Mouse (Mus musculus) frontal cortex, postnatal 10 days (tissue): ENCODE data around the gene Arhgap28.
A peak's percentile ranks its signal among the peaks of the same experiment; 100 is the strongest.

Source experiments
- DNase-seq, 2 experiments: peaks; one replicate each; pipeline ENCODE4 v3.0.0; 2022; ENCODE audit warnings: low spot score in 2 of 2, mixed read lengths in 1 of 2

Gene Arhgap28

GRCm38 (mm10) chr17:68003741-68004560 is at the start of gene Arhgap28:
Arhgap28 (minus strand) TSS chr17:68004120.
- peak; percentile 64 to 68 for DNase-seq

DNA sequence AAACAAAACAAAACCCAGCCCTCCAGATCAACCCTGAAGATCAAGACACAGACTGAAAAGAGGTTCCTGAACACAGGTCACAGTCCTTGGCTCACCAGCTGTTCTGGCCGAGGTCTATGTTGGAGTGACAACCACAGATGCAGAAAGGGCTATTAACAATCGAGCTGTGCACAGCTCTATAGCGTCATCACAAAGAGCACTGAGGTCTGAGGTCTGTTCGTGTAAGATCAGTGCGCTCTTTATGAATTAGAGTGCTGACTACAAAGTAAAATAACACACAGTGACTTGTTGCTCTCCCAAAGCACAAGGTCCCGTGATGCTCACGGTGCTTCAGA is 42.4 kb upstream of the Arhgap28 start:
- no peak for DNase-seq

DNA sequence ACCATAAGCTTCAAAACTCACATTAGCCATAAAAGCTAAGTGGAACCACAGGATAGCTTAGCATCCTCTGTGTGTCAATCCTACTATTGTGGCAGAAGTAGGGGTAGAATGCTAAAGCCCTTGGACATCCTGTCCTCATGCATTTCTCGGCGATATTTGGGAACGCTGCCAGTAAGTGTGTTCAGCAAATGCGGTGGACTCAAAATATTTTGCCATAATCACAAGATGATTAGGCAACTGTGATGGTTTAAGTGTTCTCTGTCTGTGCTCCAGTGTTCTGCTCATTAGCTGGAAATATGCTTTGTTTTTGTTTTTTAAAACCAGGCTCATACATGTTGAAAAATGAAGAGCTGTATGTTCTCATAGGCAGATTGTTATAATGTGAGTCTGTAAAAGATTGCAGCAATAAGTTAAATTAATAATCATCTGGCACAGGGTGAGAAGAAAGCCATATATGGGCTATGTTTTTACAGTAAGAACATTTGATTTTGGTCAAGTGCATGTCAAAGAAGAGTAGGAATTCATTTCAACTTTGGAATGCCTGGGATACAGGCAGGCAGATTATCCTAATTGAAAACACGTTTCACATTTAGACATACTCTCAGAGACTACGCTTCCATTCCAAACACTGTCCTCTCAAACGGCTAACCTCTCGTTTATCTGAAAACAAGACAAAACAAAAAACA is 41.9 kb upstream of the Arhgap28 start:
- no peak for DNase-seq

- DNase-seq = no peak
Measured at GRCm38 (mm10) chr17:68042377-68042776, 38.5 kb upstream of the Arhgap28 start.

- no peak for DNase-seq
Measured at GRCm38 (mm10) chr17:68037011-68037410, 33.1 kb upstream of the Arhgap28 start.

GRCm38 (mm10) chr17:68029495-68029894 is 25.6 kb upstream of the Arhgap28 start:
- DNase-seq = no peak

- DNase-seq = no peak
Measured at GRCm38 (mm10) chr17:68028519-68028918, 24.6 kb upstream of the Arhgap28 start.

DNA sequence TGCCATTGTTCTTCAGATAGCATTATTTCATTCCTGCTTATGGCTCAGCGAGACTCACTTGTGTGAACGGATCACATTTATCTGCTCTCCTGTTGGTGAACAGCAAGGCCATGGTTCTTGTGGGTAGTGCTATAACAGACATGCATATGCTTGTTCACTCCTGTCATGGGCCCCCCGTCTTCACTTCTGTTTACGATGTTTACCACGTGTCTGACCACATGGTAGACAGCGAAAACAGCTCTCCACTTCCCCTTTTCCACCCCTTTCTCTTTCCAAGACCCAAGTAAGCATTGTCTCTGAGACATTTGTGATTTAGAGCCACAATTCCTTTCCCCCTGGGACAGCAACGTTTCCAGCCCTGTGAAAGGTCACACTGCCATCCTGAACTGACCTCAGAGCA is 20.4 kb upstream of the Arhgap28 start:
- DNase-seq = no peak

- DNase-seq = no peak
Measured at GRCm38 (mm10) chr17:68019466-68020065, 15.6 kb upstream of the Arhgap28 start.

DNA sequence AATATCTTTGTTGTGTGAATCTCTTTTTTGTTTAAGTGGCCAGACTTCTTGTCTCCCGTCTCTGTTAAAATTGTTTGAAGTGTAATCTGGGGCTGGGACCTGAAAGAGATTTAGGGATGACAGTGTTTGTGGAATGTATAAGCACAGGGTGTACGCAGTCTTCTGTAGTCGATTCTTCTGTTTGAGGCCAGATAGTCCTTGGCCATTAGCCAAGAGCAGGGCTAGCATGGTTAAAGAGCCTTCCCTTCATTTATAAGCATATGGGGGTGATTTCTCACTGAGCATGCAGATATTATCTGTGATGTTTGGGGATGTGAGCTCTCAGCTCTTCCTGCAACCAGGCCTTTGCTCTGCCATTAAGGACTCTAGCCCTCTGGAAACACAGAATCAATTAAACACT is 13.2 kb upstream of the Arhgap28 start:
- no peak for DNase-seq

- no peak for DNase-seq
Measured at GRCm38 (mm10) chr17:68011606-68012005, 7.7 kb upstream of the Arhgap28 start.

DNA sequence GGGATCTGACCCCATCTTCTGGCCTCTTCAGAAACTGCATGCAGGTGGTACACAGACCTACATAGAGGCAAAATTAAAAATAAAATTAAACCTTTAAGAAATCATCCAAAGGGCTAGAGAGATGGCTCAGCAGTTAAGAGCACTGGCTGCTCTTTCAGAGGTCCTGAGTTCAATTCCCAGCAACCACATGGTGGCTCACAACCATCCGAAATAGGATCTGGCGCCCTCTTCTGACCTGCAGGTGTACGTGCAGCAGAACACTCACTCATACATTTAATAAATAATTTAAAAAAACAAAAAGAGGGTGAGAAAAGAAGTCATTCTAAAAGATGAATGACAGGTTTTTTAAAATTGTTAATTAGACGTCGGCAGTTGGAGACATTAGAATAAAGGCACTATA is 6.1 kb upstream of the Arhgap28 start:
- no peak for DNase-seq

- DNase-seq = no peak
Measured at GRCm38 (mm10) chr17:68004581-68005330, 836 bp upstream of the Arhgap28 start.

GRCm38 (mm10) chr17:68002608-68003595 is 1.0 kb downstream of the Arhgap28 start:
- no peak for DNase-seq

DNA sequence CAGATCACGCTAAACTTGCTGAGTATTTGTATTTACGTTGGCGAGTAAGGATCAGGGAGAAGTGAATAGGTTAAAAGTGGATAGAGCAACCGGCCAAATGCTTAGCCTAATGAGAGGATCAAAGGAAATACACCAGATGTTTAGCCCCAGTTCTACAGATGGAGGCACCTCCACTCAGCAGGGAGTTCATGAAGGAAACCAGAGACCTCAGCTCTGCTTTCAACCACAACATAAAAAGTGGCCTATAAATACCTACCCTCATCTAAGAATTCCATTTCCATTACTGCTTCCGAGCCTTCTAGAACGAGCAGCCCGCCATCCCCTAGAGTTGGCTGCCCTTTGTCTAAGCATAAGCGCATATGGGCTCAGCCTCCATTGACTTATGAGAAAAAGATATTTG is 4.1 kb downstream of the Arhgap28 start:
- DNase-seq = no peak

DNA sequence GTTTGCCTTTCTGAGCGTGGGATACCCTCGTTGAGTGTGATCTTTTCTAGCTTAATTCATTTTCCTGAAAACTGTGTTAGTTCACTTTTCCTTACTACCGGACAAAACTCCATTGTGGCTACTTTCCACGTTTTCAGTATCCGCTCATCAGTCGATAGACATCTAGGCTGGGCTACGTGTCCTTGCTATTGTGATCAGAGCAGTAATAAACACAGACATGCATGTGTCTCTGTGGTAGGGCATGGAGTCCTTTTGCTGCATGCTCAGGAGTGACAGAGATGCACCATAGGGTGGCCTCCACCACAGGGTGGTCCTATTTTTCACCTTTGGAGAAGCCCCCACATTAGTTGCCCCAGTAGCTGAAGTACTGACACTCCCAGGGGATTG is 7.2 kb downstream of the Arhgap28 start:
- DNase-seq = no peak

- no peak for DNase-seq
Measured at GRCm38 (mm10) chr17:67996097-67996768, 7.7 kb downstream of the Arhgap28 start.

DNA sequence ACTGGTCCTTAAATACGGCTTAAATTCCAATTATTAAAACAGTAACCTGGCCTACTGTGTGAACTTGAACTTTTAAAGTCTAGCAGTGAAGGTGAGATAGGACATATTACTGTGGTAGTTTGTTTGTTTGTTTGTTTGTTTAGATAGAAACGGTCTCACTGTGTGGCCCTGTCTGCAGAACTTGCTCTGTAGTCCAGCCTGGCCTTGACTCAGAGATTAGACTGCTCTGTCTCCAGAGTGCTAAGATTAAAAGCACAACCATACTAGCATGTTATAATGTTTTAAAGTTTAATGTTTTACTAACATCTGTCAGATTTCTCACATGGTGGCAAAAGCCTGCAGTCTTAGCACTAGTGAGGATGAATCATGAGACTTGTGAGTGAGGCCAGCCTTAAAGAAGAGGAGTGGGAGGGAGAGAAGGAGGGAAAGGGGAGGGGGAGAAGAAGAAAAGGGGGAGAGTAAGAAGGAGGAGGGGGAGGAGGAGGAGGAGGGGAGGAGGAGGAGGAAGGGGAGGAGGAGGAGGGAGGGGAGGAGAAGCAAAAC is 8.6 kb downstream of the Arhgap28 start:
- no peak for DNase-seq

DNA sequence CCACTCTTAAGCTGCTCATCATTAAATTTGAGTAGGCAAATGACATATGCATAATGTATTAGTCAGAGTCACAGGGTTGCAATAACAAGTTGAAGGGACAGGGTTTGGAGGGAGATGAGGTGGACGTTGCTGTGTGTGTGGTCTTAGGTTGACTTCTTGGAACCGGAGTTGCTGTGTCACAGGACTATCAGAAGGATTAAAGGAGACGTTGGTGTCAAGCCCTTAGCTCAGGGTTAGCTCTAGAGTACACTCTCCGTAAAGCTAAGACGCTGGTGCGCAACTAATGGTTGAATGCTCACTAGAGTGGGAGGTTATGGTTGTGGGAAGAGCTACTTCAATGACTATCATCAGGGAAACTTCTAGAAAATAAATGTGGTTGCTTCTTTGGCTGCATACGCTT is 9.1 kb downstream of the Arhgap28 start:
- no peak for DNase-seq

DNA sequence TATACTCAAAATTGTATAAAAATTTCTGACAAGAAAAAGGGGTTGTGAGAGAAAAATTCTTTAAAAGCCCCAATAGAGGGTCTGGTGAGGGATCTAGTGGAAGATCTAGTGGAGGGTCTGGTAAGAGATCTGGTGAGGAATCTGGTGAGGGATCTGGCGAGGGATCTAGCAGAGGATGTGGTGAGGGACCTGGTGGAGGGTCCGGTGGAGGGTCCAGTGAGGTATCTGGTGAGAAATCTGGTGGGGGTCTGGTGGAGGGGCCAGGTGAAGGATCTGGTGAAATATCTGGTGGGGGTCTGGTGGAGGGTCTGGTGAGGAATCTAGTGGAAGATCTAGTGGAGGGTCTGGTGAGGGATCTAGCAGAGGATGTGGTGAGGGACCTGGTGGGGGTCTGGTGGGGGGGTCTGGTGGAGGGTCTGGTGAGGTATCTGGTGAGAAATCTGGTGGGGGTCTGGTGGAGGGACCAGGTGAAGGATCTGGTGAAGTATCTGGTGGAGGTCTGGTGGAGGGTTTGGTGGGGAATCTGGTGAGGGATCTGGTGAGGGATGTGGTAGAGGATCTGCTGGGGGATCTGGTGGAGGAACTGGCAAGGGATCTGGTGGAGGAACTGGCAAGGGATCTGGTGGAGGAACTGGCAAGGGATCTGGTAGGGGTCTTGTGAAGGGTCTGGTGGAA is 10.4 kb downstream of the Arhgap28 start:
- DNase-seq = no peak
